Mouse (Mus musculus) cerebellum, adult 2 months (tissue): ENCODE measurements around the gene Slc4a3. TPM values are rescaled to one million over a fixed set of nuclear protein-coding genes. Genes with fewer than 3 reads are reported as not detected.

Source experiments
- DNase-seq, 2 experiments: peaks; one replicate each; pipeline ENCODE4 v3.0.0; 2021
- H3K27ac ChIP-seq: fragments of 200-500 bp; 2 replicates; pipeline ENCODE4 v1.5.1; 2012; ENCODE audit warnings: low read length, control low read depth, inconsistent platforms; ENCODE audit not compliant: insufficient read depth
- H3K27me3 ChIP-seq: fragments of 200-500 bp; 2 replicates; pipeline ENCODE4 v1.6.1; 2012; ENCODE audit warnings: inconsistent platforms, mild to moderate bottlenecking, low read length, moderate library complexity; ENCODE audit not compliant: control insufficient read depth, insufficient read depth
- H3K4me1 ChIP-seq: fragments of 200-500 bp; 2 replicates; pipeline ENCODE4 v1.6.1; 2011; ENCODE audit warnings: low read length; ENCODE audit not compliant: control insufficient read depth, insufficient read depth
- H3K4me3 ChIP-seq: fragments of 200-500 bp; replicated peaks from 2 replicates; pipeline ENCODE3; 2011; ENCODE audit warnings: mild to moderate bottlenecking, low read depth, low read length, control low read depth; ENCODE audit not compliant: insufficient read depth
- CTCF ChIP-seq: fragments of 200-500 bp; IDR thresholded peaks from 2 replicates; pipeline ENCODE4 v1.5.1; 2011; ENCODE audit warnings: low read depth, mild to moderate bottlenecking, control low read depth, low read length, moderate library complexity, borderline replicate concordance; ENCODE audit not compliant: insufficient read depth
- POLR2A ChIP-seq: fragments of 200-500 bp; IDR thresholded peaks from 2 replicates; pipeline ENCODE4 v1.6.1; 2011; ENCODE audit warnings: low read length, control low read depth, borderline replicate concordance; ENCODE audit not compliant: insufficient read depth
- WGBS: fragments of 180-500 bp; shearing (Covaris S2); methylation state at CpG from one replicate; pipeline ENCODE4 v1.1.7; 2018; 5-methylcytosine and 5-hydroxymethylcytosine counted together
- polyA plus RNA-seq: library from polyadenylated mRNA; depleted of rRNA; stranded (reverse); fragments of >200 nt; gene quantifications from 2 replicates; pipeline ENCODE4 v1.2.3, GENCODE M21; 2012; rRNA removed

Gene Slc4a3
- polyA plus RNA-seq, 1 experiment: 99.6 TPM

DNA sequence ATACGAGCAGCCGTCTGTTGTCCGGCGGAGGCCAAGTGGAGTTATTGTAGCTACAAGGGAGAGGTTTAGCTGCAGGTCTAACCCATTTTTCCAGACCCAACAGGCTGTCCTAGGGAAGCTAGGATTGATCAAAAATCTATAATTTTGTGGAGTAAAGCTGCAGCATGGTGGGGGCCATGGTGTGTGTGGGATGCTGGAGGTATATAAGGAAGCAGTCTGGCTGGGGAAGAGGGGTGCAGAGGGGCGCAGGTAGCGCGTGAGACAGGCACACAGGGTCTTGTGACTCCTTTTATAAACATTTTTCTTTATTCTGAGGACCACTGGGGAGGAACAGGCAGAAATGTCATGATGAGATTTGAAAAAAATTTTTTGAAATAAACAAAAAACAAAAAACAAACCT, 57.5 kb downstream of the Slc4a3 start:
- H3K27me3 ChIP-seq: no peaks in the 10 kb centered on the region; the same call in 1 of the 2 replicates
- H3K27ac ChIP-seq: no peak overlapping the region
- TF ChIP-seq CTCF (no peak), POLR2A (no peak)
- no peaks in the 10 kb centered on the region for H3K4me1 ChIP-seq
- no peak overlapping the region for H3K4me3 ChIP-seq
- WGBS: 85% methylated on average over 7 of the region's 7 CpGs
- DNase-seq: no peak

DNA sequence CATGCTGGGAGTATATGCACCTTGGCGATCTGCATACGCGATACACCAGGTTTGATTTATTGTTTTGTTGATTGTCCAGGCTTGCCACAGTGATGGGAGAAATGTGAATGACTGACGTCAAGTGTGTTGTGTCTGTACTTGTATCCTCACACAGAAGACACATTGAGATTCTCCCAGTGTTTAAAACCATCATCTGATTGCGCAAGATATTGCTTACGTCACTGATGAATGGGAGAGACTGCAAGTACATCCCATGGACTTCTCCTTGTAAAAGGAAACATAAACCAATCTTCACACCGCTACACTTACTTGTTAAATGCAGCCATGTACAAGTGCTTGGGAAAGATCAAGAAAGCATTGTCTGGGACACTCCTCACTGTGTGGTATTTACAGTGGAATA, 62.2 kb downstream of the Slc4a3 start:
- no peak for DNase-seq
- no peak for TF ChIP-seq POLR2A
- H3K27ac ChIP-seq: no peak overlapping the region
- H3K4me1 ChIP-seq: no peaks in the 10 kb centered on the region
- no peaks in the 10 kb centered on the region for H3K27me3 ChIP-seq
- H3K4me3 ChIP-seq: no peak overlapping the region
- WGBS: 92% methylated on average over 7 of the region's 7 CpGs

DNA sequence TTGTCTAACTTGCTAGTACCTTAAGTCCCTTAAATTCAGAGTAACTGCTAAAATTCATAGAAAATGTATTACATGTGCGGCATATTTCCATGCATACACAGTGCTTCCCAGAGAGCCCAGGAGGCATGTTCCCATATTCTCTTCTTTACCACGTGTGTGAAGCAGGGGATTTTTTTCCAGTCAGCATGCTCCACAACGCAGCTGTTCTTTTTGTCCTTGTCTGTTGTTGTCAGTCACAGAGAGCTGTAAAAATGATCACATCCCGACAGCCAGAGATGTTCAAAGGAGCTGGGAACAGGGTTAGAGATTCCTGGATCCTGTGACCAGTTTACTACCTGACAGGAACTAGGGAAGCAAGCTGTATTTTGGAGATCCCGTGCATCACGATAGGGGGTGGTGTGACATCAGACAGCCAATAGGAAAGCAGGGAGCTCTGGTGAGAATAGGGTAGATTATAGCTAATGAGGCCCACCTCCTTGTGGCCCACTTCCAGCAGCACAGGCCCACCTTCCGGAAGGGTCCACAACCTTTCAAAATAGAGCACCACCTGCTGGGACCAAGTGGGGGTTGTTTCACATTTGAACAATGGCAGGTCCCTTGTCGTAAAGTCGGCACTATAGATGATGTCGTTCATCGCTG, 62.7 kb downstream of the Slc4a3 start:
- WGBS: 53% methylated on average over 11 of the region's 11 CpGs

DNA sequence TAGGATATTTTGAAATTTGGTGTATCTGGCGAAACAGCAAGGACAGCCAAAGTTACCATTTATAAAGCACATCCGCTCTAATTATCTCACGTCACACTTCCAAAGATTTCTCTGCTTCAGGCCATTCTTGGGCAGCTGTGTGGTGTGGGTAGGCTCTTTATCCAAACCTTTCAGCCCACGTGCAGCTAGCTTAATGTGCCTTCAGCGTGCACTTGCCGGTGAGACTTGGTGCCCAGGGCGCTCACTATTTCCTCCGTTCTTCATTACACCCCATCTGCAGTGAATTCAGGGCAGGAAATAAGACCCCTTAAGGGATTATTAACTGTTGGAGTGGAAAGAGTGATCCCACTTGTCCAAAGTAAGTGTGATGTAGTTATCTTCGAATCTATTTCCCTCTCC, 63.2 kb downstream of the Slc4a3 start:
- Histone ChIP-seq H3K4me3 (no peak overlapping the region), H3K4me1 (no peaks in the 10 kb centered on the region), H3K27ac (no peak overlapping the region), H3K27me3 (no peaks in the 10 kb centered on the region)
- TF ChIP-seq POLR2A (no peak), CTCF (no peak)
- DNase-seq: no peak
- WGBS: 83% methylated on average over 9 of the region's 9 CpGs

More for the DNA sequence above, 62.7 kb downstream of the Slc4a3 start:
- no peak for DNase-seq
- H3K4me3 ChIP-seq: no peak overlapping the region
- TF ChIP-seq CTCF (no peak), POLR2A (no peak)
- no peak overlapping the region for H3K27ac ChIP-seq
- no peaks in the 10 kb centered on the region for H3K4me1 ChIP-seq
- H3K27me3 ChIP-seq: no peaks in the 10 kb centered on the region

DNA sequence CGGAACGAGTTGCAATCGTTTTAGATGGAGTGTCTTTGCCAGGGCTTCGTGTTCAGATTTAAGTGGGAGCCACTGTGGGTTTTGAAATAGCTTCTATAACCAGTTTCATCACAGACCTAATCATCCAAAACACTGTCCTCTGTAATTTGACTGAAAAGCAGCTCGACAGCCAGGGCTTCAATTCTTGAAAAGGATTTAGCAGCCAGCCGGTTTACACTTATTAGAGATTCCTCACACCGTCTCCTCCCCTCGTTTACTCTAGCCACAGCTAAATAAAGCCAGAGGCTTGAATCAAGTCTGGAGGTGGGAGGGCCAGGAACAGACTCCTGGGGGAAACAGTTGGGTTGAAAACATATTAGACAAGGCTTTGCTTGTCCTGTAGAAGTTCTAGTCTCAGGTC, 64.5 kb downstream of the Slc4a3 start:
- Histone ChIP-seq H3K4me3 (no peak overlapping the region), H3K27me3 (no peaks in the 10 kb centered on the region), H3K27ac (no peak overlapping the region), H3K4me1 (no peaks in the 10 kb centered on the region)
- no peak for DNase-seq
- no peak for TF ChIP-seq POLR2A
- TF ChIP-seq CTCF: no peak
- WGBS: 58% methylated on average over 8 of the region's 8 CpGs

Other genes starting within 250 kb of the Slc4a3 start
- 87.0 and 87.1 TPM in 2 replicates for gene Dnpep, start 228.3 kb upstream of the Slc4a3 start, polyA plus RNA-seq
- gene Des, start 185.9 kb upstream of the Slc4a3 start, polyA plus RNA-seq: 2.0 and 2.1 TPM in 2 replicates
- 122 and 143 TPM in 2 replicates for gene Speg, start 171.0 kb upstream of the Slc4a3 start, polyA plus RNA-seq
- gene Gmppa, start 110.3 kb upstream of the Slc4a3 start, polyA plus RNA-seq: 155 and 187 TPM in 2 replicates
- 2.1 and 2.8 TPM in 2 replicates for gene Asic4, start 95.8 kb upstream of the Slc4a3 start, polyA plus RNA-seq
- gene Chpf, start 67.0 kb upstream of the Slc4a3 start, polyA plus RNA-seq: 88.3 and 92.6 TPM in 2 replicates
- 41.3 and 46.6 TPM in 2 replicates for gene Tmem198, start 66.7 kb upstream of the Slc4a3 start, polyA plus RNA-seq
- gene Obsl1, start 39.8 kb upstream of the Slc4a3 start, polyA plus RNA-seq: 41.1 and 44.0 TPM in 2 replicates
- 64.7 and 68.6 TPM in 2 replicates for gene Inha, start 39.2 kb upstream of the Slc4a3 start, polyA plus RNA-seq
- 29.3 and 29.8 TPM in 2 replicates for gene Stk11ip, start 24.7 kb upstream of the Slc4a3 start, polyA plus RNA-seq